Mouse (Mus musculus) adipocyte (in vitro differentiated cells): ENCODE data around the gene Med13l.

Experiments
- DNase-seq: peaks from one replicate; pipeline ENCODE4 v3.0.0-alpha.2; 2016; ENCODE audit warnings: low spot score

The Med13l gene

DNA sequence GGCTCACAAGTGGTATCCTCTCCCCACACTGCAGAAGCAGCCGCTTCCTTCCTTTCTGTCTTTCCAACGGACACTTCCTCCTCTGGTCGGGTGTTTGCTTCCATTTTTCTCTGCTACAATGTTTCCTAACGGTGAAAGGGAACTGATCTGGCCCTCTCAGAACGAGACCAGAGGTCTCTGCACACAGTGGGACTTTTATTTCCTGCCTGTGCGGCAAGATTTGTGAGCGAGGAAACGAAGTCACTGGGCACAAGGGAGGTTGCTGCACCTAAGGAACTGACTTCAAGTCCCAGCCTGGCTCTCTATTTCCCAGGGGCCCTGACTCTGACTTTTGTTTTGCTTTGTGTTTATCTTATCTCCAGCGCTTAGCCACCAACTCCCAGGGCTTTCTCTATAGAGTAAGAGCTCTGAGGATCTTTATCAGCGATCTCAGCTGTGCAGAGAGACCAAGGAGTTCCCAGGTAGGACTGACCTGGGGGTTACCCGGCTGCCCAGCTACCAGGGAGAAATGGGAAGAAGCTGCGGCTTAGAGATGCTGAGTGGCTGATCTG, 4.0 kb upstream of the Med13l start:
- no peak for DNase-seq

DNA sequence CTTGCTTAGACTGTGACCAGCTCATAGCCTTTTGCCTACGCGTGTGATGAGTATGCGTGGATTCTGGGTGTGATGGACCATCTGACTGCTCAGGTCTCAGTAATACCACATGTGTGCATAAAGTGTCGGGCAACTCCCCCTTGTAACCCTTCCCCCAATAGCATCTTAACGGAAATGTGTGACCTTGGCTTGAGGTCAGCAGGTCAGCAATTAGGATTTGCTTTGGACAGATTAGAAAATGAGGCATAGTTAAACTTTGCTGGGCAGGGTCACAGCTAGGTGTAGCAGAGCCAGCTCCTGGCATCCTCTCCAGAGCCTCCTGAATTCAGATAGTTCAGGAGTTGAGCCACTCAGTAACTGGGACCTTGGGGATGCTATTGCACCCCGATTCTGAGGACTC, 1.6 kb upstream of the Med13l start:
- DNase-seq = no peak

DNA sequence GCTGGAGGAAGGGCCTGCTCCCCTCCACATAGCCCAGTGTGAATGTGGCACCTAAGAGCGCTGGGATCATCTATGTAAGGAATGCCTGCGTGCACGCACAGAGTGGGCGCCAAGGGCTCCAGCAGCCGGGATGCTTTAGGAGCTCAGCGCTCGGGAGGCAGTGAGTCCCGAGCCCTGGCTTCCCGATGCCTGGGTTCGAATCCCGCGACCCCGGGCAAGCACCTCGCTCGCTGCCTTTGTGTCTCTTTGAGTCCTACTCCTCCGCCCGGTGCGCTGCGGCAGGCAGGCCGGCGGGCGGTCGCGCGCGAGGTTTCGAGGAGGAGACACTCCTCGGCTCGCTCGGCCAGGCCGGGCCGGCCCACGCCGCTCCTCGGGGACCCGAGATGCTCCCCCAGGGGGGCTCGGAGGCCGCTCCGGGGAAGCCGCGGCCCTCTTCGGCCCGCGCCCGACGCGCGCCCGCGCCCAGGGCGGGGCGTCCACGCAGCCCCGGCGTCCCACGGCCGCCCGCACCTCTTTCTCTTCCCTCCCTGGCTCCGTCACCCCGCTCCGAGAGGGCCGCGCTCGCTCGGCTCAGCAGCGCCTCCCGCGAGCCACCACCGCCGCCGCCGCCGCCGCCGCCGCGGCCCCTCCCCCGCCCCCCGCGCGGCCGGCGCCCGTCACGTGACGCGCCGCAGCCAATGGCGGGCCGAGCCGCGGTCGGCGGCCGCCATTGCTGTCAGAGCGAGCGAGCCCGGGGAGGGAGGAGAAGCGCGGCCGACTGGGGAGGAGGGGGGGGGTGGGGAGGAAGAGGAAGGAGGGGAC, 695 bp upstream of the Med13l start:
- DNase-seq = peak; percentile 80

DNA sequence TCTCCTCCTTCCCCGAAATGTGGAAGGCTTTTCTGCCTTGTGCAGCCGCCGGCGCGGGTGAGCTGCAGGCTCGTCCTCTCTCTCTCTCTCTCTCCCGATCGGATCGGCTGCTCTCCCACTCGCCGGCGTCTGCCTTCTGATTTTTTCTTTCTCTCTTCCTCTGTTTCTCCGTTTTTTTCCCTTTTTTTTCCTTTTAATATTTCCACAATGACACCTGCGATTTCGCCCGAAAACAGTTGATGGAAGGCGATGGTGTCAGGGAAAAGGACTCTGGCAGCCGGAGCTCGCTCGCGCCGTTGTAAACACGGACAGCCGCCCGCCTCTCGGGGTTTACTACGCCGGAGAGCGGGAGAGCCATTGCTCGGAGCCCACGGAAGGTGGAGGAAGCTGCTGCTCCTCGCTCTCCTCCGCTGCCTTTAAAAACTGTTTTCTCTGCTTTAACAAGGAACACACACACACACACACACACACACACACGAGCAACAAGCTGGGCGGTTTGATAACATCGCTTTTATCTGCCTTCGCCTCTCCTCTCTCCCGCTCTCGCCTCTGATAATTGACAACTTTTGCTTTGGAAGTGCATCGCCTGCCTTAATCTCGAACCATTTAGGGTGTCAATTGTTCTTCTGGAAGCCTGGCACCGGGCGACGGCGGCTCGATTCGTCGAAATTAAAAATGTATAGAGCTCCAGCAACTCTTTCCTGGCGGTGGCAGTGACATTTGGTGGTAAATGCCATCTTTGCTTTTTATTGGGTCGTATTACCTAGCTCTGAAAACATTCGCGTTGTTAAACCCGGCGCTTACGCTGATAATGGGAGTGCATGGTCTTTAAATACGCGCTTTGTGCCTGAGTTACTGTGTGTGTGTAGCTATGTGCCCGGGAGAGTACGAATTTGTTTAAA, 858 bp downstream of the Med13l start:
- DNase-seq = peak; percentile 61

DNA sequence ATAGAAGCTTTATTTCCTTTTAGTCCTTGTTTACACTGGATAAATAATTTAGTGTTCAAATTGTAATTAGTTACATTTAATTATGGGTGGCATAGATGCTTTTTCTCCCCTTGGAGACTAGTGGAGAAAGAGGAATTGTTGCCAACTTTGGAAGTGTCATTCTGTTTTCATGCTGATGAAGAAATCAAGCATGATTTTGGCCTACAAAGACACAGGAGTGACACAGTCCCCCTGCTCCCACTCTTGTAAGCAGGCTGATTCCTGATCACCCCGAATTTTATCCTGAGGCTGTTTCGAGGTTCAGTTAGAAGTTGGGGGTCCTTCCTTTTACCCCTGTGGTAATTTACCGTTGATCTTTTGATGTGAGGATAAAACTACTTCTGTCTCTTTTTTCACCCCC, 1.7 kb downstream of the Med13l start:
- peak; percentile 68 for DNase-seq

DNA sequence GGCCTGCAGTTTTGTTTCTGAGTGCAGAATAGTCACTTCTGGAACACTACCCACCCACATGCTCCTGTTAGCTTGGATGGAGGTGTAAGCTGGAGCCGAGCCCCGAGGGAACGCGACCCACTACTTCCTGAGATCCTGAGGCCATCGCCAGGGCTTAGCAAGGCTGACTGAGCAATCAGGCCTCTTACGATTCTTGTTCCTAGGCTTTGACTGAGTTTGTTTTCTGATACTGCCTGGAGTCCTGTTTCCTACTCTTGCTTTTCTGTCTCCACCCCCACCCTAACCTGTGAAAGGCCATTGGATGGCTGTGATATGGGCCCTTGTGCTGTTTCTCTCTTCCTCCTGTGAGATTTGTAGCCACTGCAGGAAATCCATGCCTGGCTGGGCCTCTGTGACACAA, 3.1 kb downstream of the Med13l start:
- no peak for DNase-seq

DNA sequence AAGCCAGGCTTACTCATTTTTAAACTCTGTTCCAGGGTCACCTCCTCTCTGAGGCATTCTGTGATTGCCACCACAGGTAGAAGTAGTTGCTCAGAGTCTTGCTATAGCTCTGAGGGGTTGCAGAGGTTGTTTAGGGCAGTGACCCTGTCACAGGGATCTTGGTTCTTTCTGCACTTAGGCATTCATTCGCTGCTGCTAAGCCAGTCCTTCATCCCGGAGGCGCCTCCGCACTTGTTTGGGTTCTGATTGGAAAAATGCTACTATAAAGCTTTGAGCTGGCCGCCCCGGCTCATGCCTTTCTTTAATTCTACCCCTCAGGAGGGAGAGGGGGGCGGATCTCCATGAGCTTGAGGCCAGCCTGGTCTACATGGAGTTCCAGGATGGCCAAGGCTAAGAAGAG, 6.9 kb downstream of the Med13l start:
- no peak for DNase-seq

DNA sequence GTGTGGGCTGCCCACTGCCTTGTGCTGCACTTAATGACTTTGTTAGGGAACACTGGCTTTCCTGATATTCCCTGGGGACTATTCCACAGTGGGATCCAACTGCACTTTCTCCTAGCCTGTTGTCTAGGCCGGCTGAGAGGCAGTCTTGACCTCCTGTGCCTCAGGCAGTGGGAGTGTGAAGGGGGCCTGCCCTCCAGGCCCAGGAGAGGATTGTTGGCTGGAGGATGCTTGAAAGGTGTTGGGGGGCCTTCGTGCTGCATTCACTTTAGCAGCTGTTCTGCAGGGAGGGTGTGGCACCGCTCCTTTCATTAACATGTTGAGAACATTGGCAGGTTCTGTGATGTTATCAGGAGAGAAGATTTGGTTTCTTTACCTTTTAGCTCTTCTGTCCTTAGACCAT, 8.5 kb downstream of the Med13l start:
- no peak for DNase-seq

DNA sequence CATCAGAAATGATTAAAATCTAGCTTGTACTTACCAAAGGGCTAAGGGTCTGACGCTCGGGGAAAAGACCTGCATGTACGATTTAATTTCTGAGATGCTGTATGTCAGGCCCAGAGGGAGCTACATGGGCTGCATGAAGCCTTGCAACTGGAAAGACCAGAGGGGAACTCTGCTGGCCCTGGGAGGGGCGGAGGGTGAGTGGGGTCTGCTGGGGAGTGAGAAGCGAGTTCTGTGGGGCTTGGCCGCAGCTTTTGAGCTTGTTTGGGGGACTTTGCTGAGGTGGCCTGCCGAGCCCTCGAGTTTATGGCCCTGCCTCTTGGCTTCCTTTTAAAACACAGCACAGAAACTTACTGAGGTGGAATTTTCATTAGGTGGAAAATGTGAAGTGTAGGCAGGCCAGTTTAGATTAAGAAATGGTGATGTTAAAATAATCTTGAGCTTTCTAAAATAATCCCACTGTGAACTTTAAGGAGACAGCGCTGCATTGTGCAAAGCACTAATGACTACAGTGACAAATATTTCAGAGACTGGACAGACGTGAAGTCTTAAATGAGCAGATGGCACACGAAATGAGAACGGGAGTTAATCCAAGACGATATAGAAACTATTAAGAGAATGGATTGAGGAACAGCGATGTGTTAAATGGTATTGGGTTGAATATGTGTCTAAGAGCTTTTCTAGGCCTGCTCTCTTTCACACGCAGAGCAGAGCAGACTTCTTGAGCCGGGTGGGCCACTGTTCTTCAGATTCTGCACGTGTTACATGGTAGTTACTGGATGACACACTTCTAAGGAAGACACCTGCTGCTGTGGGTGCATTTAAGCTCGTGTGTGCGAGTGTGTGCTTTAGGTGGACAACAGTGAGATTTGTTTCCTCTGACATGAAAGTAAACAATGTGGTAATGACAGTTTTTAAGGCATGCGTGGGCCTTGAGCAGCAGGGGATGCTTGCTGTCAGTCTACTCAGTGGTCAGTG, 9.4 kb downstream of the Med13l start:
- DNase-seq = no peak

DNA sequence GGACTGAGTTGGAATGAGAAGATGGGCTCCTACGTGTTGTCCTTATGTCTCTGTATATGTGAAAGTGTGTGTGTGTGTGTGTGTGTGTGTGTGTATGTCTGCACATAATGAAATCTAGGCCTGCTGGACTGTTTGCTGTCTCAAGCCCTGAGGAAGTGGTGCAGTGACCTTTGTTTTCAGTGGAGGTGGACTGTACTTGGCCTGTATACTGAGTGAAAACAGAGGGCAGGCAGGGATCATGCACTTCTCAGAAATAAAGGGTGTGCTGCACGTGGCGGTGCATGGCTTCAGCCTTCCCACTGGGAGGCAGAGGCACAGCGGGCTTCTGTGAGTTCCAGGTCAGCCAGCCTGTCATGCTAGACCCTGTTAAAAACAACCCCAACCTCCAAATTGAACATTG, 11.0 kb downstream of the Med13l start:
- DNase-seq = peak; percentile 70

DNA sequence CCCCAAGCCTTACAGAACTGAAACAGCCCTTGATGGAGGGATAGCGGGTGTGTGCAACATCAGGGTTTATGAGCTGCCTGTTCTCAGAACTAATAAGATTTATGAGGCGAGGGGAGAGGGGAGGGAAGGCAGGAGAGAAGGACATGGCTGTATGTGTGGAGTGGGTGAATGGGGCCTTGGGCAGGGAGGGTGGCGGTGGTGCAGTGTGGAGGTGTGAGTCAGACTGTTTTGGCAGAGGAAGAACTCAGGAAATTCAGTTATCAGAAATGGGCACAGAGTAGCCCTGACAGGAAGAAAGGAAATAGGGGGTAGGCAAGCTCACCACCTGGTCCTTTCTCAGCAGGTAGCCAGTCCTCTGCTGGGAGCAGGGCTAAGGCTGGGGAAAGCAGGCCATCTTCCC, 13.8 kb downstream of the Med13l start:
- DNase-seq = no peak

DNA sequence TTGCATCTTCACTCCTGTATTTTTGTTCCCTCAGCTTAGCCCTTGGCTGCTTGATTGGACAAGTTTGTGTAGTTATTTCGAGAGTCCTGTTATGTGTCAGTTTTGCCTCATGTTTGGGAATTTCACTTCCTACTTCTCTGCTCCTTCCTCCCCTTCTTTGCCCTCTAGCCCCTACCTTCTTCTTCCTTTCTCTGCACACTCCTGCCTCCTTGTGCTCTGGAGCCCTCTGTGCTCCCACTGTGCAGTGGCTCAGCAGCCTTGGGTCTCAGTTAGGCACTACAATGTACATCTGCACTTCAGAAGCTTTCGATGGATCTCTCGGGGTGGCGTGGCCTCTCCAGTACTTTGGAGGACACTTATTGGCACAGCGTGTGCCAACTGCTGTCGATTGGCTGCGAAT, 14.5 kb downstream of the Med13l start:
- DNase-seq = no peak

DNA sequence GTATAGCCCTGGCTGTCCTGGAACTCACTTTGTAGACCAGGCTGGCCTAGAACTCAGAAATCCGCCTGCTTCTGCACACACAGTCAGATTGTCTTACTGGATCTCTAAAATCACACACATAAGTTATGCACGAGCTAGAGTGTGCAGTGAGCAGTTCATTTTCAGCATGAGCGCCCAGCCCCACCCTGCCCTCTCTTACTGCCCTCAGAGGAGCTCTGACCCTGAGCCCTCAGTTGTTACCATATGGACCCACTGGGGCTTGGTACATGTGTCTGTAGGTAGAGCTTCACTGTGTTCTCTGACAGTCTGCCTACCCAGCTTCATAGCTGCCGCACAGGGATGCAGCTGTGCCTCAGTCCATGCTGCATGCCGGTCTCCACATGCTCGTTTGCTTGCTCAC, 15.4 kb downstream of the Med13l start:
- no peak for DNase-seq

DNA sequence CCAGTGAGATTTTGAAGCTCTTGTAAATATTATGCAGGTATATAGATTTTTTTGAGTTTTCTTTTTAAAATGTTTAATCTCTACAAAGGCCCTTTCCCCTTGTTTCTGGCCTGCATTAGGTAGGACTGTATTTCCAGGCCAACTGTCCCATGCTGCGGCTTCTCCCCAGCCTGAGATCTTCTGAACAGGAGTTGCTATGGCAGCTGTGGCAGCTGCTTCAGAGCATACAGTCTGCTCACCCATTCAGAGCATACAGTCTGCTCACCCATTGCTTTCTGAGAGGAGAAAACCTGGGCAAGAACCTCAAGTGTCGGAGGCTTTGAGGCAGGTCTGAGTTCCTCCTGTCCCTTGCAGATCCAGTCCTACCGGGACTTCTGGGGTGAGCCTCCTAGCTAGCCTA, 16.3 kb downstream of the Med13l start:
- no peak for DNase-seq

DNA sequence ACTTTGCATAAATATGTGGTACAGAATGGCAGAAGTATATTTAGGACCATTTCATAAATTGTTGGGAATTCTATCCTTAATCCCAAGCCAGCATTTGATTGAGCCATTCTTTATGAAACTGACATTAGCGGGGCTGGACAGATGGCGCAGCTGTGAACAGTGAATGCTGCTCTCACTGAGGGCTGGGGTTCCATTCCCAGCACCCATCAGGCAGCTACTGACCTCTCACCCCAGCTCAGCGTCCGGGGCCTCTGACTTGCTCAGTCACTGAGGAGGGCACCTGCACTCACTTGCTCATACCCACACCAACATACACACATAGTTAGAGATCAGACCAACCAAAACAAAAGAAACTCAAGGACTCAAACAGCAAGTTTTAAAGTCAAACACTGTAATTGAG, 24.9 kb downstream of the Med13l start:
- no peak for DNase-seq

DNA sequence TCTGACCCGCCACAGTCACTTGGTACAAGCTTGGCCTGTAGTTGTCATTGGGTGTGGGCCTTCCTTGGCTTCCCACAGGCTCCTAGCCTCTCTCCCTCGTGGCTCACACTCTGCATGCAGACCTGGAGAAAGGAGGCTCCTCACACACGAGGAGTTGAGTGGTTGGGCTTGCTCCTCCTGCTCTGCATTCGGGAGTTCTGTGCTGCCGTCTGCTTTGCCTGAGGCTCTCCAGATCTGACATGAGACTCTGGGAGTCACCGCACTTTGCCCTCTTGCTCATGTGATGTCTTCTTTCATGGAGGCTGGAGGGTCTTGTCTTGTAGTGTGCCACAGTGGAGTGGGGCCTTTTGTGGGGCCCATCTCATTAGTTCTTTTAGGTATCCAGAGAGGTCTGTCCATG, 26.1 kb downstream of the Med13l start:
- no peak for DNase-seq

DNA sequence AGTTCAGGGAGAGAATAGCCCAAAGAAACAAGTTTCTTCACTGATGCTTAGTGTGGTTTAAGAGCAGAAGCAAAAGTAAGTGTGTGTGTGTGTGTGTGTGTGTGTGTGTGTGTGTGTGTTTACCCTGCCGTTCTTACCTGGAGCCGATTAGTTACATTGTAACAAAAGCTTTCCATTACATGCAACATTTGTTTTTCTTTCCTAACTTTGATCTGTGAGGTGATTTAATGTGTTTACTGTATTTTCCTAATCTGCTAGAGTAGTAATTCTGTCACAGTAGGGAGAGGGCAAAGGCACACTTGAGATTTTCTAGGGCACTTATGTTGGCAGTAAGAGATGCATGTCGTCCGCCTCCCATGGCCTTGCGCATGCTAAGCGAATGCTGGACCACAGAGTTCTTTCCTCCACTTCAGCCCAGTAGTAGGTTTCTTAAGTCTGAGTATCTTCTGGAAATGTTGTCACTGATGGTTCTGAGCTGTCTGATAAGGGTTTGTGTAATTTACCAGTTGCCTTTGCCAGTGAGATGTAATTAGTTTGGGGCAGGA, 28.0 kb downstream of the Med13l start:
- DNase-seq = no peak

DNA sequence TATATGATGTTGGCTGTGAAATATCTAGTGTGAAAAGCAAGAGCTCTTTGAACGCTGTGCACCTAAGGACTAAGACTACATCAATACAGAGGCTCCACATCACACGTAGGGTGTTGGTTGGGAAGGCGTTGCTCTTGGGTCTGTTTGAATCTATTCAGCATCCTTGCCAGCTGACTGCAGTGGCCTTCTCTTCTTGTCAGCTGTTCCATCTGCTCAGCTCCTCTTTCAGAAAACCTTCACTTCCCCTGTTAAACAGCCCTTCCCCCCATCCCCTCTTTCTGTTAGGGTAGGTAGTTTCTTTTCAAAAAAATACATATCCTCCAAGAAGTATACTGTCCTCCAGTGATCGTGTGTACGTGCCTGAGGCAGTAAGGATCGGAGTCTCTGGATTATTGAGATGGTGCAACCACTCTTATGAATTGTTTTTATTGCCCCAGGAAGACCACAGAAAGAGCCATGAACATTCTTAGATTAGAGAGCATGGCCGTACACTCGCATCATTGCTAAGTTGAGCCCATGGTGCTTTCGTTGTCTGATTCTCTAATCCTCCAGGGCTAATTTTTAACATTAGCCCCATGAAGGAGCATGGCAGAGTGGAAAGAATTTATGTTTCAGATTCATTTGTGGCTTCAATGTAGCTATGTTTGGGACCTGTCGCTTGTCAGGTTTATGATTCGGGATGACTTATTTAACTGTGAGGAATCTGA, 28.9 kb downstream of the Med13l start:
- no peak for DNase-seq

DNA sequence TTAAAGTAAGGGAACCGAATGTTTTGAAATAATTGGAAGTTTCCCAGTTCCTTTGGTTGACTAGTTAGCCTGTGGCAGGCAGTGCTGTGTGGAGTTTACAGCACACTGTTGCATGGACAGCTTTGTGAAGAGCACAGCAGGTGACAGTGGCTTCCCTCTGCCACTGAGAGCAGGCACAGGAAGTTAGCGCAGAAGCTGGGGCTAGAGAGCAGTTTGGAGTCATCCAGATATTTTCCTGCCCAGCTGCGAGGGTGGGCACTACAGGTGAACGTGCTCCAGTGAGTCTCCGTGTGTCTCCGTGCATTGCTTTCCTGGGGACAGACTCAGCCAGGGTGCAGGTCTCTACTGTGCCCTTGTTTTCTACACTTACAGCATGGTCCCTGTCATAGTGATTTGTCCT, 30.4 kb downstream of the Med13l start:
- no peak for DNase-seq

DNA sequence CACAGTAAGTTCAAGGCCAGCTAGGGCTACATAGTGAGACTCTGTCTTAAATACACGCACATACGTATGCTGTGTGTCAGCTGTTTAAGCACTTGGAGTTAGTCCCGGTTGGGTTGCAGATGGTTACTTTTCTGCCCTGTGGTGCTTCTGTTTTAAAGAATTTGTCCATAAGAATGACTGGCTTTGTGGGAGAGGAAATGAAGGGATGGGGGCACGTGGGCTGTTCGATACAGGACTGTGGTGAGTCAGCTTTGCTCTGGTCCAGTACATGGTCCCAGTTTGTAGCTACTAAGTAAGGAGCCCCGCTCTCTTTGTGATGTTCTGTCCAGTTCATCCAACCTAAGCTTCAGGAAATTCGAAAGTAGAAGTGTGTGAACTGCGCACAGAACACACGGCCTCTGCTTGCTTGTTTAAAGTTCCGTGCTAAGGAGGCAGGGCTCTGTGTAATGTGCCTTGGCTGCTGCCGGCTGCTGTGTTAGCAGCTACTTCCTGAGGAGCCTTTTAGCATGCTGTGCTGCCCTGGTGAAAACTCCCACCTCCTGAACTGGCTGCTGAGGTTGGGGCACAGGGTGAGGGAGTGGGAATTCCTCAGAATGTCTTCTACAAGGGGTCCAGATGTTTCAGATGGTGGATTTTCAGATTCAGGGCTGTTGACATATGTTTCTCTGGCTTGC, 31.5 kb downstream of the Med13l start:
- DNase-seq = no peak
